Mouse (Mus musculus) CH12.LX (cell line): ENCODE results near the gene Adora1. TPM values are rescaled to one million over a fixed set of nuclear protein-coding genes. Genes with fewer than 3 reads are reported as not detected.

Source experiments
- DNase-seq: peaks from one replicate; pipeline ENCODE4 v3.0.0-alpha.2; 2013; ENCODE audit errors: extremely low read depth
- H3K27ac ChIP-seq: 2 replicates; pipeline ENCODE4 v1.5.1; 2012; ENCODE audit warnings: low read depth, mild to moderate bottlenecking, control low read depth, moderate library complexity; ENCODE audit not compliant: insufficient read depth
- H3K27me3 ChIP-seq: replicated peaks from 2 replicates; pipeline ENCODE3; 2012; ENCODE audit warnings: inconsistent platforms
- H3K36me3 ChIP-seq, 2 experiments: replicated peaks in 1 of 2; 2 replicates each; pipeline versions ENCODE3 to v1.6.1; 2012; ENCODE audit warnings: inconsistent platforms in 1 of 2, low read length in 1 of 2, mild to moderate bottlenecking in 1 of 2, mixed read lengths in 1 of 2, moderate library complexity in 1 of 2; ENCODE audit not compliant: control insufficient read depth in 1 of 2, insufficient read depth in 1 of 2
- H3K4me1 ChIP-seq, 2 experiments: 2 replicates each; pipeline ENCODE4 v1.6.1; 2012; ENCODE audit warnings: inconsistent platforms in 1 of 2, moderate library complexity in 1 of 2; ENCODE audit not compliant: insufficient read depth in 2 of 2, control insufficient read depth in 1 of 2
- H3K4me2 ChIP-seq: 2 replicates; pipeline ENCODE4 v1.6.1; 2012; ENCODE audit warnings: low read depth, mild to moderate bottlenecking, control low read depth; ENCODE audit not compliant: poor library complexity, insufficient read depth, severe bottlenecking
- H3K4me3 ChIP-seq, 3 experiments: fragments of 150-350 bp in 1 of 3; sonication (generic) in 1 of 3; replicated peaks in 1 of 3; 2 replicates each; pipeline versions ENCODE3 to v1.5.1; 2011 to 2012; ENCODE audit warnings: low read depth in 2 of 3, low read length in 2 of 3, mild to moderate bottlenecking in 2 of 3, moderate library complexity in 2 of 3, control low read depth in 1 of 3, improper control_type of control experiment in 1 of 3, inconsistent platforms in 1 of 3, mixed read lengths in 1 of 3; ENCODE audit not compliant: poor library complexity in 1 of 3
- H3K79me2 ChIP-seq: replicated peaks from 2 replicates; pipeline ENCODE4 v1.6.1; 2012; ENCODE audit warnings: mild to moderate bottlenecking, moderate library complexity; ENCODE audit not compliant: control insufficient read depth, poor library complexity, insufficient read depth, severe bottlenecking; ENCODE audit errors: extremely low read depth
- H3K9ac ChIP-seq: 2 replicates; pipeline ENCODE4 v1.6.1; 2012; ENCODE audit warnings: low read depth, mild to moderate bottlenecking, control low read depth, moderate library complexity; ENCODE audit not compliant: insufficient read depth
- H3K9me3 ChIP-seq: replicated peaks from 2 replicates; pipeline ENCODE3; 2012; ENCODE audit warnings: low read length, inconsistent platforms, mixed read lengths
- BHLHE40 ChIP-seq: IDR thresholded peaks from 2 replicates; pipeline ENCODE4 v1.6.1; 2011; ENCODE audit warnings: mild to moderate bottlenecking, low read depth, low read length, improper control_type of control experiment
- CHD1 ChIP-seq: IDR thresholded peaks from 2 replicates; pipeline ENCODE4 v1.6.1; 2012; ENCODE audit warnings: low read depth, low read length, improper control_type of control experiment, inconsistent platforms
- CHD2 ChIP-seq: IDR thresholded peaks from 2 replicates; pipeline ENCODE4 v1.6.1; 2011; ENCODE audit warnings: low read length, improper control_type of control experiment
- E2F4 ChIP-seq: IDR thresholded peaks from 2 replicates; pipeline ENCODE4 v1.6.1; 2011; ENCODE audit warnings: low read depth, low read length, improper control_type of control experiment; ENCODE audit not compliant: insufficient replicate concordance
- ELF1 ChIP-seq: IDR thresholded peaks from 2 replicates; pipeline ENCODE4 v1.6.1; 2014; ENCODE audit warnings: low read depth, mild to moderate bottlenecking, inconsistent platforms, low read length, improper control_type of control experiment
- EP300 ChIP-seq: IDR thresholded peaks from 2 replicates; pipeline ENCODE4 v1.6.1; 2011; ENCODE audit warnings: low read length, improper control_type of control experiment
- ETS1 ChIP-seq: conservative IDR thresholded peaks from 2 replicates; pipeline ENCODE4 v1.6.1; 2012; ENCODE audit warnings: low read depth, mild to moderate bottlenecking, inconsistent platforms, low read length, improper control_type of control experiment, moderate library complexity
- JUN ChIP-seq: IDR thresholded peaks from 2 replicates; pipeline ENCODE4 v1.6.1; 2011; ENCODE audit warnings: low read depth, mild to moderate bottlenecking, low read length, improper control_type of control experiment, moderate library complexity; ENCODE audit not compliant: insufficient read depth
- JUND ChIP-seq: conservative IDR thresholded peaks from 2 replicates; pipeline ENCODE4 v1.6.1; 2011; ENCODE audit warnings: low read depth, low read length, improper control_type of control experiment
- MAFK ChIP-seq: IDR thresholded peaks from 2 replicates; pipeline ENCODE4 v1.6.1; 2011; ENCODE audit warnings: low read length, improper control_type of control experiment; ENCODE audit not compliant: insufficient replicate concordance
- MAX ChIP-seq: IDR thresholded peaks from 2 replicates; pipeline ENCODE4 v1.6.1; 2011; ENCODE audit warnings: low read length, improper control_type of control experiment
- MEF2A ChIP-seq: IDR thresholded peaks from 2 replicates; pipeline ENCODE4 v1.6.1; 2014; ENCODE audit warnings: low read depth, mild to moderate bottlenecking, inconsistent platforms, low read length, improper control_type of control experiment, borderline replicate concordance
- MXI1 ChIP-seq: IDR thresholded peaks from 2 replicates; pipeline ENCODE4 v1.6.1; 2011; ENCODE audit warnings: mild to moderate bottlenecking, low read depth, low read length, improper control_type of control experiment
- MYC ChIP-seq: IDR thresholded peaks from 2 replicates; pipeline ENCODE4 v1.6.1; 2011; ENCODE audit warnings: low read depth, mild to moderate bottlenecking, improper control_type of control experiment, low read length
- NELFE ChIP-seq: IDR thresholded peaks from 2 replicates; pipeline ENCODE4 v1.6.1; 2011; ENCODE audit warnings: low read depth, low read length, improper control_type of control experiment
- NRF1 ChIP-seq: IDR thresholded peaks from 2 replicates; pipeline ENCODE4 v1.6.1; 2014; ENCODE audit warnings: low read depth, mild to moderate bottlenecking, inconsistent platforms, low read length, improper control_type of control experiment, moderate library complexity
- RCOR1 ChIP-seq: conservative IDR thresholded peaks from 2 replicates; pipeline ENCODE4 v1.6.1; 2012; ENCODE audit warnings: low read depth, mild to moderate bottlenecking, inconsistent platforms, low read length, improper control_type of control experiment
- SIN3A ChIP-seq: IDR thresholded peaks from 2 replicates; pipeline ENCODE4 v1.6.1; 2012; ENCODE audit warnings: low read length, improper control_type of control experiment, inconsistent platforms
- SMC3 ChIP-seq: IDR thresholded peaks from 2 replicates; pipeline ENCODE4 v1.6.1; 2011; ENCODE audit warnings: low read depth, low read length, improper control_type of control experiment
- ZKSCAN1 ChIP-seq: IDR thresholded peaks from 2 replicates; pipeline ENCODE4 v1.6.1; 2012; ENCODE audit warnings: low read depth, inconsistent platforms, low read length, improper control_type of control experiment, borderline replicate concordance
- ZMIZ1 ChIP-seq: IDR thresholded peaks from 2 replicates; pipeline ENCODE4 v1.6.1; 2012; ENCODE audit warnings: low read depth, mild to moderate bottlenecking, inconsistent platforms, low read length, improper control_type of control experiment
- ZNF384 ChIP-seq: IDR thresholded peaks from 2 replicates; pipeline ENCODE4 v1.6.1; 2012; ENCODE audit warnings: low read depth, low read length, improper control_type of control experiment, inconsistent platforms
- dilution Hi-C: fragments of 300-500 bp; cut with MboI; formaldehyde crosslinking; loops from 2 replicates; pipeline ENCODE4 v1.14.3; 2020; ENCODE audit warnings: low sequenced_read_pairs; ENCODE audit not compliant: extremely low pct_unique_long_range_greater_than_20kb, extremely low pct_ligation_motif_present
- in situ Hi-C: fragments of 300-500 bp; cut with MboI; formaldehyde crosslinking; loops from 3 replicates; pipeline ENCODE4 v1.14.3; 2019; ENCODE audit warnings: low sequenced_read_pairs, low pct_ligation_motif_present, low pct_unique_long_range_greater_than_20kb, mixed read lengths
- polyA plus RNA-seq: library from polyadenylated mRNA; unstranded; fragments of >175 nt; gene quantifications from 2 replicates; pipeline ENCODE4 v1.2.1, GENCODE M21; 2012; ENCODE audit warnings: low read depth; ENCODE audit not compliant: insufficient read length
- total RNA-seq, 2 experiments: library from RNA; depleted of rRNA; stranded (reverse); fragments of 300-350 nt in 1 of 2; fragments of >200 nt in 1 of 2; gene quantifications; 2 replicates each; pipeline ENCODE4 v1.2.3; 2012 to 2014

Adora1 gene
- total and polyA plus RNA-seq, 3 experiments = 0.20 TPM; not detected in 2

DNA sequence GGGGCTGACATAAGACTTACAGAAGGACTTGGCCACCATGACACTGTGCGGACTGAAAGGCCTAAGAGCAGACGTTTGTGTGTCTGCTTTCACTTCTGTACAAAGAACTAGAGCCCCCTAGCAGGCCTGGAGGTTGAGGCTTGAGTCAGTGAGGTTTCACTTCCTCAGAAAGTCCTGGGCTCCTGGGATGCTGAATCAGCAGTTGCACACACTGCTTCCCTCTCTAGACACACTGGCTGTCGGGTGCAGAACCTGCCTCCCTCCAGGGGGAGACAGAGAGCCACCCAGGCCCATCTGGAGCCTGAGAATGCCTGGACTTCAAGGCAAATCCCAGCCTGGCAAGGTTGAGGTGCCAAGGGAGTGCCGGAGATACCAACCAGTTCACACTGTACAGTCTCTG lies 38.8 kb downstream of the Adora1 start (continued):
- TF ChIP-seq ZKSCAN1 (no peak), SMC3 (peak; percentile 87), E2F4 (no peak)

DNA sequence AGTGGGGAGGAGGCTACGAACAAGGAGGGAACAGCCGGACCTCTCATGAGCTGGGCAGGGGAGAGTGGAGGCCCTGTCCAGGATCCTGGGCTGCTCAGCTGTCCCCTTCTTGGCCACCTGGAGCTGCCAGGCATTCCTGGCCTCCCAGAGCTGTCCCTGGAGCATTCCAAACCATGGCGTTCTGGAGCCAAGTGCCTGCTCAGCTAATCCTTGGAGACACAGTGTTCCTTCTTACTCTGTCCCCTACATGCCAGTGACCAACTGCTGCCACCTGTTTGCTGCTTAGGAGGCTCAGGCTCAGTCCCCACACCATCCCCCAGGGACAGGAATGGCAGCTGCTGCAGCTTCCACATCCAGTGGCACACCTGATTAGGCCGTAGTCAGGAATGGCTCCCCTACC lies 39.3 kb downstream of the Adora1 start:
- H3K4me2 ChIP-seq = peak overlapping the region; percentile 73
- DNase-seq = no peak
- H3K9me3 ChIP-seq = no peaks in the 10 kb centered on the region
- no peaks in the 10 kb centered on the region for H3K79me2 ChIP-seq
- dilution Hi-C loops = no loop called here
- peak overlapping the region; percentile 64 for H3K9ac ChIP-seq
- peak overlapping the region; percentile 89 for H3K27ac ChIP-seq
- TF ChIP-seq SIN3A = 0 out of 2 replicates have a peak, but pooled peaks have one; percentile 15
- no peak for TF ChIP-seq EP300
- TF ChIP-seq RCOR1 = no peak
- TF ChIP-seq MXI1 = peak; percentile 36; the same call in 1 of the 2 replicates
- no peak for TF ChIP-seq JUND
- peaks cover 30 to 93% of the 10 kb centered on the region in 2 experiments for H3K4me1 ChIP-seq
- no peaks in the 10 kb centered on the region for H3K27me3 ChIP-seq
- no peaks in the 10 kb centered on the region for H3K36me3 ChIP-seq
- in situ Hi-C loops = loop anchor here (5.0 to 10.0 kb wide), 2 partner anchors 36 to 99 kb away; no protein-coding TSS in a partner anchor
- peak overlapping the region; percentile 55 to 66 (median 56) for H3K4me3 ChIP-seq

GRCm38 (mm10) chr1:134195571-134195970 lies 39.7 kb downstream of the Adora1 start:
- Histone ChIP-seq H3K4me3 (peak overlapping the region; percentile 55 to 66 (median 56)), H3K4me2 (peak overlapping the region; percentile 73)

DNA sequence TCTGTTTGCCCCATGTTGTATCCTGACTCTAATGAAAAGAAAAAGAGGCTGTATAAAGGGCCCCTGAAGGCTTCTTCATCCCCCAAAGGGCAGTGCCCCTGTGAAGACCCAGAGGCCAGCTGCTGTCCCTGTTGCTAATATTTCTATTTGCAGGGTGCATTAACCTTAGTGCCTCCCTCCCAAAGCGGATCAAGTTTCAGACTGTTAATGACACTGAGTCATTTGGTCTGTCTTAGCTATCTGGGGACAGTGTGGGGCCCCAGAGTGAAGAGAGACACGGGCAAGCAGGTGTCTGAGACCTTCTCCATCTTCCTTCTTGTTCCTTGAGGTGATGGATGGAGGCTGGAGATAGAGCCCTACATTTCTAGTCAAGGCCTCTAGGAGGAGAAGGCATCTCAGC lies 40.1 kb downstream of the Adora1 start:
- Histone ChIP-seq H3K9ac (peak overlapping the region; percentile 64), H3K36me3 (no peaks in the 10 kb centered on the region), H3K27ac (peak overlapping the region; percentile 89; the same call in 1 of the 2 replicates), H3K9me3 (no peaks in the 10 kb centered on the region), H3K79me2 (no peaks in the 10 kb centered on the region), H3K4me3 (peak overlapping the region in 2 of 3 experiments; percentile 56 to 66), H3K4me1 (peaks cover 30 to 93% of the 10 kb centered on the region in 2 experiments), H3K27me3 (no peaks in the 10 kb centered on the region), H3K4me2 (peak overlapping the region; percentile 73)
- peak; percentile 75 for DNase-seq
- dilution Hi-C loops (no loop called here), in situ Hi-C loops (loop anchor here (5.0 to 10.0 kb wide), 2 partner anchors 37 to 100 kb away; no protein-coding TSS in a partner anchor)
- TF ChIP-seq JUND (peak; percentile 50), MEF2A (peak; percentile 82), ZMIZ1 (peak; percentile 39; the same call in 1 of the 2 replicates), NRF1 (no peak), CHD2 (peak; percentile 51; the same call in 1 of the 2 replicates), ETS1 (peak; percentile 81), MAFK (peak; percentile 80), NELFE (no peak; the same call in 1 of the 2 replicates), ZKSCAN1 (no peak), ELF1 (no peak), MAX (0 out of 2 replicates have a peak, but pooled peaks have one; percentile 39), EP300 (peak; percentile 82), MYC (0 out of 2 replicates have a peak, but pooled peaks have one; percentile 18), JUN (peak; percentile 43), CHD1 (no peak), ZNF384 (no peak), SMC3 (no peak)

More at GRCm38 (mm10) chr1:134195571-134195970, 39.7 kb downstream of the Adora1 start:
- Histone ChIP-seq H3K9ac (peak overlapping the region; percentile 64), H3K27ac (peak overlapping the region; percentile 89), H3K79me2 (no peaks in the 10 kb centered on the region), H3K9me3 (no peaks in the 10 kb centered on the region), H3K27me3 (no peaks in the 10 kb centered on the region), H3K36me3 (no peaks in the 10 kb centered on the region), H3K4me1 (peaks cover 30 to 93% of the 10 kb centered on the region in 2 experiments)
- DNase-seq = peak; percentile 55
- no peak for TF ChIP-seq BHLHE40
- dilution Hi-C loops (no loop called here), in situ Hi-C loops (loop anchor here (5.0 to 10.0 kb wide), 2 partner anchors 37 to 99 kb away; no protein-coding TSS in a partner anchor)
